ENCODE assay signal across 14 mouse cellular contexts in genomic region chr10:78183577-78183976, GRCm38 (mm10). TPM values are rescaled to one million over a fixed set of nuclear protein-coding genes. Genes with fewer than 3 reads are reported as not detected.
DNase-seq lines count a peak whose midpoint lies in the region; ATAC-seq and TF ChIP-seq lines count a peak whose summit lies in the region.
"Had no signal": no experiment of that assay in that cellular context is flagged by ENCODE, and none has a peak within 500 bp of the region (broad histone marks: within the 10 kb centered on the region; RNA-seq: fewer than 3 reads in every experiment).

No protein-coding gene starts in this region.

- H3K36me3 ChIP-seq in heart, embryonic 13.5 days, result peaks cover 65% of the 10 kb centered on the region
- H3K36me3 ChIP-seq in midbrain, embryonic 11.5 days (ENCODE audit: control insufficient read depth, insufficient read depth, low read length), result peaks cover 21% of the 10 kb centered on the region
- H3K36me3 ChIP-seq in midbrain, embryonic 15.5 days (replicated peaks), result peaks cover 28% of the 10 kb centered on the region
- peaks cover 71% of the 10 kb centered on the region for H3K36me3 ChIP-seq in embryonic facial prominence, embryonic 10.5 days (replicated peaks)
- peaks cover 38% of the 10 kb centered on the region for H3K36me3 ChIP-seq in liver, postnatal 0 days (replicated peaks; ENCODE audit: insufficient read depth, low read length)

- no peak overlapping the region for H3K27ac ChIP-seq in heart, embryonic 13.5 days (replicated peaks)
- no peak overlapping the region for H3K27ac ChIP-seq in midbrain, embryonic 11.5 days (ENCODE audit: low read depth, low read length)
- no peak overlapping the region for H3K27ac ChIP-seq in midbrain, embryonic 15.5 days
- no peak overlapping the region for H3K27ac ChIP-seq in embryonic facial prominence, embryonic 10.5 days (replicated peaks)
- no peak overlapping the region for H3K27ac ChIP-seq in liver, postnatal 0 days (ENCODE audit: low read depth)
- H3K27ac ChIP-seq: hindbrain, embryonic 15.5 days had no signal

- 0 out of 2 replicates have a peak overlapping the region, but pooled peaks have one; percentile 98 for H3K4me2 ChIP-seq in heart, embryonic 13.5 days
- H3K4me2 ChIP-seq in midbrain, embryonic 11.5 days, result peak overlapping the region; percentile 85; the same call in 1 of the 2 replicates
- H3K4me2 ChIP-seq in midbrain, embryonic 15.5 days, result no peak overlapping the region
- 0 out of 2 replicates have a peak overlapping the region, but pooled peaks have one; percentile 95 for H3K4me2 ChIP-seq in liver, postnatal 0 days (ENCODE audit: low read depth, low read length)

- H3K9ac ChIP-seq in heart, embryonic 13.5 days, result no peak overlapping the region
- H3K9ac ChIP-seq in midbrain, embryonic 11.5 days (ENCODE audit: low read length), result no peak overlapping the region; the same call in 1 of the 2 replicates
- no peak overlapping the region for H3K9ac ChIP-seq in midbrain, embryonic 15.5 days
- H3K9ac ChIP-seq in liver, postnatal 0 days (replicated peaks), result peak overlapping the region; percentile 73

- no peak for DNase-seq in heart, postnatal 36 days
- DNase-seq in midbrain, embryonic 11.5 days (ENCODE audit: low spot score, missing footprints), result no peak
- no peak for DNase-seq in embryonic facial prominence, embryonic 10.5 days (ENCODE audit: low spot score)
- no peak for DNase-seq in liver, postnatal 0 days
- DNase-seq in urinary bladder, postnatal 4 days (ENCODE audit: low spot score in 2 of 2), result no peak
- no peak for DNase-seq in gastrocnemius, postnatal 36 days
- DNase-seq: heart, adult 18-20 months; layer of hippocampus, adult 9-11 months; left cerebral cortex, postnatal 4 days; lung, postnatal 14 days had no signal

- no peaks in the 10 kb centered on the region for H3K27me3 ChIP-seq in heart, embryonic 13.5 days (replicated peaks)
- no peaks in the 10 kb centered on the region for H3K27me3 ChIP-seq in midbrain, embryonic 11.5 days (ENCODE audit: control insufficient read depth, insufficient read depth, low read length)
- H3K27me3 ChIP-seq in midbrain, embryonic 15.5 days (replicated peaks), result no peaks in the 10 kb centered on the region
- no peaks in the 10 kb centered on the region for H3K27me3 ChIP-seq in embryonic facial prominence, embryonic 10.5 days (replicated peaks; ENCODE audit: low read depth, poor library complexity, severe bottlenecking)
- no peaks in the 10 kb centered on the region for H3K27me3 ChIP-seq in liver, postnatal 0 days (ENCODE audit: insufficient read depth, low read length)
- H3K27me3 ChIP-seq: hindbrain, embryonic 15.5 days; Patski had no signal

- no peak for ATAC-seq in heart, embryonic 13.5 days (ENCODE audit: extremely low read depth, insufficient number of reproducible peaks, low FRiP score, low TSS enrichment)
- ATAC-seq in midbrain, embryonic 11.5 days (ENCODE audit: low FRiP score), result no peak
- no peak for ATAC-seq in midbrain, embryonic 15.5 days (replicated peaks)
- ATAC-seq in liver, postnatal 0 days, result no peak
- ATAC-seq: Patski had no signal

- 0 out of 2 replicates have a peak overlapping the region, but pooled peaks have one; percentile 86 for H3K4me3 ChIP-seq in heart, embryonic 13.5 days
- H3K4me3 ChIP-seq in midbrain, embryonic 11.5 days (ENCODE audit: low read depth, low read length), result no peak overlapping the region; the same call in 1 of the 2 replicates
- H3K4me3 ChIP-seq in midbrain, embryonic 15.5 days, result no peak overlapping the region
- peak overlapping the region; percentile 84 for H3K4me3 ChIP-seq in embryonic facial prominence, embryonic 10.5 days
- no peak overlapping the region for H3K4me3 ChIP-seq in liver, postnatal 0 days (ENCODE audit: low read depth, low read length)

- peaks cover 13% of the 10 kb centered on the region for H3K4me1 ChIP-seq in heart, embryonic 13.5 days
- peaks cover 6% of the 10 kb centered on the region for H3K4me1 ChIP-seq in midbrain, embryonic 11.5 days (ENCODE audit: control insufficient read depth, insufficient read depth, low read length)
- peaks cover 14% of the 10 kb centered on the region for H3K4me1 ChIP-seq in midbrain, embryonic 15.5 days
- H3K4me1 ChIP-seq in embryonic facial prominence, embryonic 10.5 days, result peaks cover 16% of the 10 kb centered on the region
- peaks cover 15% of the 10 kb centered on the region for H3K4me1 ChIP-seq in liver, postnatal 0 days (ENCODE audit: insufficient read depth)

- no peak for TF ChIP-seq CTCF in liver, postnatal 0 days (IDR thresholded peaks at IDR 0.05; ENCODE audit: low read depth)

- TF ChIP-seq EP300 in liver, postnatal 0 days (IDR thresholded peaks at IDR 0.05; ENCODE audit: low read depth), result no peak

- no peaks in the 10 kb centered on the region for H3K9me3 ChIP-seq in heart, embryonic 13.5 days
- H3K9me3 ChIP-seq in midbrain, embryonic 11.5 days (ENCODE audit: control insufficient read depth, low read length), result no peaks in the 10 kb centered on the region
- H3K9me3 ChIP-seq in midbrain, embryonic 15.5 days, result no peaks in the 10 kb centered on the region
- H3K9me3 ChIP-seq in embryonic facial prominence, embryonic 10.5 days, result no peaks in the 10 kb centered on the region
- H3K9me3 ChIP-seq in liver, postnatal 0 days (ENCODE audit: low read length), result no peaks in the 10 kb centered on the region
- H3K9me3 ChIP-seq: hindbrain, embryonic 15.5 days had no signal

- WGBS in heart, embryonic 13.5 days, result 63% methylated on average over 3 of the region's 3 CpGs
- 79% methylated on average over 3 of the region's 3 CpGs for WGBS in midbrain, embryonic 11.5 days
- 85% methylated on average over 3 of the region's 3 CpGs for WGBS in midbrain, embryonic 15.5 days
- WGBS in embryonic facial prominence, embryonic 10.5 days, result 87% methylated on average over 3 of the region's 3 CpGs
- WGBS in liver, postnatal 0 days (ENCODE audit: insufficient replicate concordance), result 58% methylated on average over 3 of the region's 3 CpGs

- intact Hi-C loops in heart, postnatal 36 days (cut with DNase I), result no loop called here
- intact Hi-C loops in gastrocnemius, postnatal 36 days (cut with DNase I), result loop anchor here (5.0 kb wide), 1 partner anchor 229 kb away; the partner anchor contains the start of gene Rrp1

RNA-seq across cellular contexts. Expression of gene Pwp2, which starts 1.4 kb away (rescaled TPM):
- polyA plus RNA-seq in heart, embryonic 13.5 days (2015; fragmentation: Nextera tagmentation; extraction: Ambion mirVana), result 10.8 and 11.1 TPM in 2 replicates
- total RNA-seq in heart, postnatal 36 days (2021), result 10 to 100 TPM in 1 of 2 experiments, 1 to 10 TPM in 1; 9.9 to 10.7 TPM
- polyA plus RNA-seq in midbrain, embryonic 11.5 days (2014; fragmentation: Nextera tagmentation; extraction: Ambion mirVana), result 17.2 and 19.0 TPM in 2 replicates
- 18.1 and 18.4 TPM in 2 replicates for polyA plus RNA-seq in midbrain, embryonic 15.5 days (2015; fragmentation: Nextera tagmentation; extraction: Ambion mirVana)
- polyA plus RNA-seq in embryonic facial prominence, embryonic 10.5 days (2016; fragmentation: Nextera tagmentation; extraction: Ambion mirVana), result 32.1 and 35.3 TPM in 2 replicates
- 5.3 and 6.1 TPM in 2 replicates for polyA plus RNA-seq in liver, postnatal 0 days (2015; fragmentation: Nextera tagmentation; extraction: Ambion mirVana)
- 1 to 10 TPM; 7.6 to 9.9 TPM for total RNA-seq in gastrocnemius, postnatal 36 days (2021)

RNA-seq across cellular contexts. Expression of gene D10Jhu81e, which starts 14.0 kb away (rescaled TPM):
- 46.2 and 48.3 TPM in 2 replicates for polyA plus RNA-seq in heart, embryonic 13.5 days (2015; fragmentation: Nextera tagmentation; extraction: Ambion mirVana)
- 100 to 1,000 TPM; 528 to 541 TPM for total RNA-seq in heart, postnatal 36 days (2021)
- 18.4 and 20.9 TPM in 2 replicates for polyA plus RNA-seq in midbrain, embryonic 11.5 days (2014; fragmentation: Nextera tagmentation; extraction: Ambion mirVana)
- 22.8 and 28.7 TPM in 2 replicates for polyA plus RNA-seq in midbrain, embryonic 15.5 days (2015; fragmentation: Nextera tagmentation; extraction: Ambion mirVana)
- polyA plus RNA-seq in embryonic facial prominence, embryonic 10.5 days (2016; fragmentation: Nextera tagmentation; extraction: Ambion mirVana), result 17.0 and 17.6 TPM in 2 replicates
- polyA plus RNA-seq in liver, postnatal 0 days (2015; fragmentation: Nextera tagmentation; extraction: Ambion mirVana), result 20.8 and 23.9 TPM in 2 replicates
- 100 to 1,000 TPM; 207 to 245 TPM for total RNA-seq in gastrocnemius, postnatal 36 days (2021)

Comparison
In these comparisons a context has a peak if more than half of its experiments do, and no peak if none do; other contexts are left out.
1. H3K4me3 ChIP-seq: peak in heart, embryonic 13.5 days (single experiment) and embryonic facial prominence, embryonic 10.5 days (single experiment); none in midbrain, embryonic 11.5 days (single experiment), midbrain, embryonic 15.5 days (single experiment) and liver, postnatal 0 days (single experiment).